Mouse (Mus musculus): ENCODE results near the gene Slc45a3.

The Slc45a3 gene

DNA sequence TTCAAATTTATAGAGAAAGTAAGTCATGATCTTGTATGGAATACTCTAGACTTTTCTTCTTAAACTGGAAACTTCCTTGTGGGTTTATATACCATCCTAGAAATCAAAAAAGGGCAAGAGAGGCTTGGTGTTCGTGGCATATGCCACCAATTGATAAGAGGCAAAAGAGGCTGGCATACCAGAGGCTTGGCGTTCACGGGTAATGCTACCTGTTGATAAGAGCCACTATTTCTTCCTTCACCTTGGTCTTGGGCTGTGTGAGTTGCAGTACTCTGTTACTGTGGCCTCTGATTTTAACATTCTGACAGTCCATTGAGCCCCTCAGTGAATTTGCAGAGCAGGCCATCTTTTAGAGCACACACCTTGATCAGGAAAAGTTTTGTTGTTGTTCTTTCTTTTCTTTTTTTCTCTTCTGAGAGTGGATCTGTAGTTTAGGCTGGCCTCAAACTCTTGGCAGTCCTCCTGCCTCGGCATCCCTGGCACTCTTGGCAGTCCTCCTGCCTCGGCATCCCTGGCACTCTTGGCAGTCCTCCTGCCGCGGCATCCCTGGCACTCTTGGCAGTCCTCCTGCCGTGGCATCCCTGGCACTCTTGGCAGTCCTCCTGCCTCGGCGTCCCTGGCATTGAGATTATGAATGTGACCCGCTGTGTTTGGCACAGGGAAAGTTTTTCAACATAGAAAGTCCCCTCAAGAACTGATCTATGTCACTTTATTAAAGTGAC lies 64.3 kb downstream of the Slc45a3 start:
- no peak for DNase-seq (ENCODE audit: low read depth, low spot score)

DNA sequence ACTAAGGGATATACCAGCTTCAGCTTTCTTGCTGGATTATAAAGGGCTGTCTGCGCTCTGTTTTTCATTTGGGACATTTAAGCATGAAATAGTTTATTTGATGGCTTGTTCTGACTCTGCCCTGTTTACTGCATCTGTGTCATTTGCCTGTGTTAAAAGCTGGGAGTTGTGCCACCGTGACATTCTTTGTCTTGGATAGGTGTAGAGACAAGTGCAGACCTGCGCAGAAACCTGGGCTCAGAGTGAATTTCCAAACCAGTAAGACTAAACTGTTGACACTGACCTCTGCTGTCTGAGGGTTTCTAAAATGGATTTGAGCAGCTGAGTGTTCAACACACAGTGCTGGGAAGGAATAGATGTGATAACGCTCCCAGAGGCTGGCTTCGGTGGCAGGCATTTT lies 65.2 kb downstream of the Slc45a3 start:
- DNase-seq (ENCODE audit: low read depth, low spot score) = no peak

DNA sequence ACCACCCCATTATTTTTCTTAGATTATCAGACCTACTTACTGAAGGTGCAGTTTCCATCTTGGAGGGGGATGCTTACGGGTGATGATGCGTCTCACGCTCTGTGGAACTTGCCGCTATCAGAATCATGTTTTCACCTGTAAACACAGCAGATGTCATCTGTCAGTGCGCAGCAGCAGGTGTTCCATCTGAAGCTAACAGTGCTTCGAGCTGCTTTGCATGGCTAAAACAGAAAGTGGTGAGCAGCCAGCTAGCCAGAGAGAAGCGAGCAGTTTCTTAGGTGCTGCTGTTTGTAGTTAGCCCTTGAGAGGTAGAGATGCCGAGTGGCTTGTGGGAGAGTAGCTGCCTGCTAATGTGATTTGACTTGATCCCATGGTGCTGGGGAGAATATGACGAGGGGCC lies 65.6 kb downstream of the Slc45a3 start:
- no peak for DNase-seq (ENCODE audit: low read depth, low spot score)

DNA sequence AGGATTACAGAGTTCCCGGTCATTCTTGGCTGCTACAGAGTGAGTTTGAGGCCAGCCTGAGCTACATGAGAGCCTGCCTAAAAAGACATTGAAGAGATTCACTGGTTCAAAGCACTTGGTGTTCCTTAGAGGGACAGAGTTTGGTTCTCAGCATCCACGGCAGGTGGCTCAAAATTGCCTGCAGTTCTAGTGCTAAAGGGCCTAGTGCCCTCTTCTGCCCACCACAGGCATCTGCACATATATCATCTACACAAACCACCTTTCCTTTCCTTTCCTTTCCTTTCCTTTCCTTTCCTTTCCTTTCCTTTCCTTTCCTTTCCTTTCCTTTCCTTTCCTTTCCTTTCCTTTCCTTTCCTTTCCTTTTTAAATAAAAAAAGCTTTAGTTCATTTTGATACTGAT lies 67.8 kb downstream of the Slc45a3 start:
- DNase-seq (ENCODE audit: low read depth, low spot score) = no peak

DNA sequence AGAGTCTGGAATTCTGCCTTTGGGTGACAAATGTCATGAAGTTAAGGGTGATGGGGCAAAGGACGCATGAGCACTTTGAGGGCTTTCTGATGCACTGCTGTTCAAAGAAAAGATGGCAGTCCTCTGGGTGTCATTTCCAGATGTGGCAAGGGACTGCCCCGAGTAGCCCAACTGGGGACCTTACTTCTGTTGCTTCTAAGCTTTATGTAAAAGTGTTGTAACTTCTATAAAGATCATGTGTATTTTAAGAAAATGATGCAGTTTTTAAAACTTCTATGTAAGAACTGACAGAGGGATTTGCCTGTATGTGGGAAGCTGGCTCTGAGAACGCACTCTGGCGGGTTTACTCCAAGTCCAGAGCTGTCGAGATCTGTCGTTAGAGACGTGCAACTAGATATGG lies 69.4 kb downstream of the Slc45a3 start:
- DNase-seq (ENCODE audit: low read depth, low spot score) = no peak

All from ZHBTc4 (cell line).